Mouse (Mus musculus) E14TG2a.4 (cell line): ENCODE measurements around the gene Shank3.

ENCODE experiments used
- H3K27me3 ChIP-seq: 2 replicates; pipeline ENCODE4 v1.6.1; 2014; ENCODE audit warnings: low read length, control low read depth; ENCODE audit not compliant: insufficient read depth
- H3K36me3 ChIP-seq: 2 replicates; pipeline ENCODE4 v1.6.1; 2014; ENCODE audit warnings: low read length, control low read depth; ENCODE audit not compliant: insufficient read depth
- H3K4me1 ChIP-seq: replicated peaks from 2 replicates; pipeline ENCODE4 v1.6.1; 2014; ENCODE audit warnings: low read depth, low read length, control low read depth
- H3K4me3 ChIP-seq: replicated peaks from 2 replicates; pipeline ENCODE4 v1.5.1; 2014; ENCODE audit warnings: mild to moderate bottlenecking, low read length
- H3K9me3 ChIP-seq: 2 replicates; pipeline ENCODE4 v1.6.1; 2014; ENCODE audit warnings: low read length, control low read depth
- CTCF ChIP-seq: conservative IDR thresholded peaks from 2 replicates; pipeline ENCODE4 v1.5.1; 2014; ENCODE audit warnings: low read length
- NANOG ChIP-seq: IDR thresholded peaks from 2 replicates; pipeline ENCODE4 v1.6.1; 2014; ENCODE audit warnings: borderline replicate concordance, low read length, mixed read lengths
- POU5F1 ChIP-seq: IDR thresholded peaks from 2 replicates; pipeline ENCODE4 v1.6.1; 2014; ENCODE audit warnings: low read length, borderline replicate concordance

Shank3 gene

DNA sequence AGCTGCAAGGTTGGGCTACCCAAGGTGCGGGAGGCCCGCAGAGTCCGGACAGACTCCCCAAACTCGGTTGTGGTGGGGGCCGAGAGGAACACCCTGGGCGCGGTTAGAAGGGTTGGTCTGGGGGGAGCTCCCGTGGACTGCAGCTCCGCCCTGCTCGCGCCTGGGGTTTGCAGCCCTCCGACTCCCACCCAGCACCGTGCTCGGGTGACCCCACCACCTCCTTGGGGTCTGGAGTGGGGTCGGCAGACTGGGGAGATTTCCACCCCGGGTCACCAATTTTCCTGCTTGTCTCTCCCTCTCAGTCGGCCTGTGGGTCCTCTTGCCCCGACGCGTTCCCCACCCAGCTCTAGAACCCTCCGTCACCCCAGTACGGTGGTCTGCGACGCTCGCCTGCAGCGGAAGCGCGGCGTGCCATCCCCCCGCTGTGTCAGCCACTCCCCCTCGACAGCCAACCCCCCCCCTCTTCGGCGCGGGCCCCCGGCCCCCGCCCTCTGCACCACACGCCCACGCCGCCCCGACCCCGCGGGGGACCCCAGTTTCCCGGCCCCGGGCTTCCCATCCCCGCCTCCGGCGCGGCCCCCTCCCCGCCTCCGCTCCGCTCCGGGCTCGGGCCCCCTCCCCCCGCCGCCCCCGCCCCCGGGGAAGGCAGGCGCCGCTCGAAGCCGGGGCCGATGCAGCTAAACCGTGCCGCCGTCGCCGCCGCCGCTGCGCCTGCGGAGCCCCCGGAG, at the start of gene Shank3:
TSS of gene Shank3 (plus strand) at position 663 of the 728 bp plus-strand sequence.
- H3K27me3 ChIP-seq, result peaks cover 55% of the 10 kb centered on the region
- no peak for TF ChIP-seq NANOG
- no peak for TF ChIP-seq POU5F1
- no peak for TF ChIP-seq CTCF
- H3K4me1 ChIP-seq, result peaks cover 56% of the 10 kb centered on the region
- peak within 1 kb of the TSS; percentile 91 for H3K4me3 ChIP-seq
- peaks cover 12% of the 10 kb centered on the region for H3K36me3 ChIP-seq
- H3K9me3 ChIP-seq, result no peaks in the 10 kb centered on the region

GRCm38 (mm10) chr15:89452906-89453864, 46.2 kb upstream of the Shank3 start:
- H3K9me3 ChIP-seq, result no peaks in the 10 kb centered on the region

DNA sequence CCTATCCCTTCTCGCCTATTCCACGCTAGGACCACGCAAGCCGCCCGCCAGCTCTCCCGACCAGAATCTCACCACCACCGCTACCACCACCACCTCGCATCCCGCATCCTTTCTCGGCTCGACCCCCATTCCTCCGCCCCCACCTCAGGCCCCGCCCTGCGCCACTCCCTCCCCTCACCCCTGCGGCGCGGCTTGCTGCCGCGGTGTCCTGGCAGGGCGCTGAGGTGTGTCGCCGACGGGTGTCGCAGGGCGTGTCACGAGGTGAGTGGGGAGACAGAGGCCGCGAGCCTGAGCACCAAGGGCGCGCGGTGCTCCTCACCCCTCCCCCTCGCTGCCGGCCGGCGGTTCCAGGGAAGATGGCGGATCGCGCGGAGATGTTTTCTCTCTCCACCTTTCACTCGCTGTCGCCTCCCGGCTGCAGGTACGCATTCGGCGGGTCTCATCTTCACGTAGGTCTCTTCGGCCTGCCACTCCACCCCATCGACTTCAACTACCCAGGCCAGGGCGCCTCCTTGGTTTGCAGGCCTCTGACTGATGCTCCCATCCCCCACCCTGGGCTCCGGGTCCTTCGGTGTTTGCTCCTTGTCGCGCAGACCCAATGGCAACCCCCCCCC, 45.5 kb upstream of the Shank3 start, which contains the start of gene Mapk8ip2:
TSS of gene Mapk8ip2 (plus strand) at position 49 of the 614 bp plus-strand sequence.
- Histone ChIP-seq H3K4me3 (peak within 1 kb of the TSS; percentile 81), H3K36me3 (peaks cover 9% of the 10 kb centered on the region; the same call in 1 of the 2 replicates), H3K4me1 (peaks cover 34% of the 10 kb centered on the region), H3K27me3 (peaks cover 97% of the 10 kb centered on the region), H3K9me3 (no peaks in the 10 kb centered on the region)
- TF ChIP-seq POU5F1, result no peak

More at GRCm38 (mm10) chr15:89452906-89453864, 46.2 kb upstream of the Shank3 start:
- Histone ChIP-seq H3K36me3 (peaks cover 3% of the 10 kb centered on the region; the same call in 1 of the 2 replicates), H3K4me3 (peak overlapping the region; percentile 81), H3K27me3 (peaks cover 92% of the 10 kb centered on the region), H3K4me1 (peaks cover 33% of the 10 kb centered on the region)
- TF ChIP-seq CTCF (no peak), NANOG (no peak), POU5F1 (no peak)

DNA sequence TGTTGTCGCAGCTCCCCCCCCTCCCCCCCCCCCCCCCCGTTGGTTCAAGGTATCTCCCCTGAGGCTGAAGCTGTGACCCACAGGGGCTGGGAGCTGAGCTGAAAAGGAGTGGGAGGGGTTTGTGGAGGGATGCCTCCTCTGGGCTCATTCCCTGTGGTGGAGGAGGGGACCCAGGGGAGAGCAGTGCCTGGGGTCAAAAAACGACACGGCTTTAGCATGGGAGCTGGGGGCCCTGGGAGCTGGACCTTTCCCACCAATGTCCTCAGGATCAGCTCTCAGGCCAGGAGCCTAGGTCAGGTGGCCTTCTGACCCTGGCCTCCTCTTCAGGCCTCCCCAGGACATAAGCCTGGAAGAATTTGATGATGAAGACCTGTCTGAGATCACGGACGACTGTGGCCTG, 44.6 kb upstream of the Shank3 start:
- Histone ChIP-seq H3K36me3 (peaks cover 12% of the 10 kb centered on the region; the same call in 1 of the 2 replicates), H3K27me3 (peaks cover 95% of the 10 kb centered on the region), H3K9me3 (no peaks in the 10 kb centered on the region), H3K4me1 (peaks cover 37% of the 10 kb centered on the region), H3K4me3 (no peak overlapping the region)
- TF ChIP-seq NANOG (no peak), CTCF (no peak), POU5F1 (no peak)

DNA sequence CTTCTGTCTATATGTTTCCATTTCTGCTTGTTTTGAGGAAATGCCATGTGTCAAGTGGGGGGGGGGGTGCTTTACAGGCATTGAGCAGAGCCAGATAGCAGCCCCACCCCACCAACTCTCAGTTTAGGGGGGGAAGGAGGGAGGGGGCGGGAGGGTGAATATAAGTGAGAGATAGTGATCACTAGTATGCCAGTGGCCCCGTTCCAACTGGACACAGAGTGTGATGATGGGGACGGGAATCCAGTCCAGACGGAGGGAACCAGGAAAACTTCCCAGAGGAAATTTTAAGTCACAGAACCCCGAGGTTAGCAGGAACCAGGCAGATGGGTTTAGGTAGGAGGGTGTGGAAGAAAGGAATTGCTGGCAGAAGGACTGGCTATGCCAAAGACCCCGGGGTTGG, 43.8 kb upstream of the Shank3 start:
- peaks cover 44% of the 10 kb centered on the region for H3K4me1 ChIP-seq
- peaks cover 12% of the 10 kb centered on the region; the same call in 1 of the 2 replicates for H3K36me3 ChIP-seq
- TF ChIP-seq CTCF (no peak), NANOG (no peak), POU5F1 (no peak)
- H3K27me3 ChIP-seq, result peaks cover 93% of the 10 kb centered on the region
- H3K9me3 ChIP-seq, result no peaks in the 10 kb centered on the region
- no peak overlapping the region for H3K4me3 ChIP-seq

GRCm38 (mm10) chr15:89458942-89459341, 40.5 kb upstream of the Shank3 start:
- Histone ChIP-seq H3K4me3 (no peak overlapping the region), H3K9me3 (no peaks in the 10 kb centered on the region)

DNA sequence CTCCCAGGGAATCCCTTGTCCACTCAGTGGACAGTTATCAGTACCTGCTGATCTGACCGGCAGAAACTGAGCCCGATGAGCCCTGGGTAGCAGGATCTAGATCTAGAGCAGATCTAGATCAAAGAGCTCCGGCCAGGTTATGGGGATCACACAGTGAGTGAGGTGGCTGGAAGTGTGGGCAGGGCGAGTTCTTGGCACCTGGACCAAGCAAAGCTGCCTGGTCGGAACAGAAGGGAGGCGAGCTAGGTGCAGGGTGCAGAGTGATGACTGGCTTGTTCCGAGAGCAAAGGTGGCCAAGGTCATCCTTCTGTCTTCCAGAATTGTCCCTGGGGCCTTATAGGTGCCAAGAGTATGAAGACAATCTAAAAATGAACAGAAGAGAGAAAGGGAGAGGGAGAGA, 39.6 kb upstream of the Shank3 start:
- Histone ChIP-seq H3K4me3 (no peak overlapping the region), H3K27me3 (peaks cover 56% of the 10 kb centered on the region), H3K4me1 (peaks cover 59% of the 10 kb centered on the region), H3K36me3 (peaks cover 12% of the 10 kb centered on the region; the same call in 1 of the 2 replicates), H3K9me3 (no peaks in the 10 kb centered on the region)
- TF ChIP-seq NANOG, result no peak
- TF ChIP-seq POU5F1, result no peak
- no peak for TF ChIP-seq CTCF

More at GRCm38 (mm10) chr15:89458942-89459341, 40.5 kb upstream of the Shank3 start:
- H3K4me1 ChIP-seq, result peaks cover 62% of the 10 kb centered on the region
- peaks cover 63% of the 10 kb centered on the region for H3K27me3 ChIP-seq
- H3K36me3 ChIP-seq, result peaks cover 12% of the 10 kb centered on the region; the same call in 1 of the 2 replicates
- no peak for TF ChIP-seq NANOG
- no peak for TF ChIP-seq POU5F1
- TF ChIP-seq CTCF, result no peak
